Mouse (Mus musculus): ENCODE measurements at regions not wholly inside any gene's neighbourhood (a gene's known extent, or its start where the extent isn't known, plus 50 kb on each side); places are given as distances from the start of the nearest gene placed in this dataset.

- no peak for DNase-seq (ENCODE audit: low spot score)
These were observed 58.8 kb upstream of the Barx2 start for GRCm38 (mm10) chr9:31971801-31972628.

GRCm38 (mm10) chr9:31972629-31972993 lies 59.3 kb upstream of the Barx2 start:
- no peak for DNase-seq (ENCODE audit: low spot score)

GRCm38 (mm10) chr9:31976191-31976590 lies 62.9 kb upstream of the Barx2 start:
- DNase-seq (ENCODE audit: low spot score) = no peak

GRCm38 (mm10) chr9:31978071-31978470 lies 64.8 kb upstream of the Barx2 start:
- no peak for DNase-seq (ENCODE audit: low spot score)

- no peak for DNase-seq (ENCODE audit: low spot score)
These were observed 65.9 kb upstream of the Barx2 start for GRCm38 (mm10) chr9:31979211-31979610.

GRCm38 (mm10) chr9:31980459-31980858 lies 67.2 kb upstream of the Barx2 start:
- DNase-seq (ENCODE audit: low spot score) = no peak

- no peak for DNase-seq (ENCODE audit: low spot score)
These were observed 70.7 kb upstream of the Barx2 start for GRCm38 (mm10) chr9:31983759-31984586.

GRCm38 (mm10) chr9:31988826-31989225 lies 75.6 kb upstream of the Barx2 start:
- no peak for DNase-seq (ENCODE audit: low spot score)

- DNase-seq (ENCODE audit: low spot score) = no peak
These were observed 76.5 kb upstream of the Barx2 start for GRCm38 (mm10) chr9:31989581-31990360.

GRCm38 (mm10) chr9:31990456-31990855 lies 77.2 kb upstream of the Barx2 start:
- no peak for DNase-seq (ENCODE audit: low spot score)

- no peak for DNase-seq (ENCODE audit: low spot score)
These were observed 80.7 kb upstream of the Barx2 start for GRCm38 (mm10) chr9:31993631-31994601.

- DNase-seq (ENCODE audit: low spot score) = no peak
These were observed 81.8 kb upstream of the Barx2 start for GRCm38 (mm10) chr9:31995101-31995500.

GRCm38 (mm10) chr9:31995700-31996099 lies 82.4 kb upstream of the Barx2 start:
- DNase-seq (ENCODE audit: low spot score) = no peak

- DNase-seq (ENCODE audit: low spot score) = no peak
These were observed 83.4 kb upstream of the Barx2 start for GRCm38 (mm10) chr9:31996466-31997177.

- DNase-seq (ENCODE audit: low spot score) = no peak
These were observed 84.2 kb upstream of the Barx2 start for GRCm38 (mm10) chr9:31997178-31998097.

- DNase-seq (ENCODE audit: low spot score) = no peak
These were observed 85.4 kb upstream of the Barx2 start for GRCm38 (mm10) chr9:31998488-31999280.

GRCm38 (mm10) chr9:31999760-32000159 lies 86.5 kb upstream of the Barx2 start:
- DNase-seq (ENCODE audit: low spot score) = no peak

- DNase-seq (ENCODE audit: low spot score) = no peak
These were observed 89.7 kb upstream of the Barx2 start for GRCm38 (mm10) chr9:32002924-32003323.

- no peak for DNase-seq (ENCODE audit: low spot score)
These were observed 90.5 kb upstream of the Barx2 start for GRCm38 (mm10) chr9:32003730-32004129.

Data from T-cell, adult 2 months (primary cell).